Mouse (Mus musculus) heart, embryonic 10.5 days (tissue): ENCODE data around the gene Ccdc185. TPM values are rescaled to one million over a fixed set of nuclear protein-coding genes. Genes with fewer than 3 reads are reported as not detected.
A peak's percentile ranks its signal among the peaks of the same experiment; 100 is the strongest.

Source experiments
- DNase-seq: peaks from one replicate; pipeline ENCODE4 v3.0.0-alpha.2; 2017; ENCODE audit warnings: low spot score
- H3K27ac ChIP-seq: fragments of 300-500 bp; sonication (generic); 2 replicates; pipeline ENCODE4 v1.5.1; 2016; ENCODE audit warnings: mild to moderate bottlenecking
- H3K27me3 ChIP-seq: fragments of 300-500 bp; sonication (generic); 2 replicates; pipeline ENCODE4 v1.6.1; 2016; ENCODE audit warnings: mild to moderate bottlenecking; ENCODE audit not compliant: poor library complexity, insufficient read depth, severe bottlenecking
- H3K36me3 ChIP-seq: fragments of 300-500 bp; sonication (generic); 2 replicates; pipeline ENCODE4 v1.6.1; 2016; ENCODE audit warnings: mild to moderate bottlenecking, moderate library complexity
- H3K4me1 ChIP-seq: fragments of 300-500 bp; sonication (generic); 2 replicates; pipeline ENCODE4 v1.6.1; 2016; ENCODE audit warnings: mild to moderate bottlenecking
- H3K4me3 ChIP-seq: fragments of 300-500 bp; sonication (generic); 2 replicates; pipeline ENCODE4 v1.5.1; 2016; ENCODE audit warnings: mild to moderate bottlenecking, moderate library complexity
- H3K9me3 ChIP-seq: fragments of 300-500 bp; sonication (generic); 2 replicates; pipeline ENCODE4 v1.6.1; 2016; ENCODE audit warnings: mild to moderate bottlenecking, moderate library complexity
- WGBS: fragments of 180-500 bp; shearing (Covaris S2); methylation state at CpG from one replicate; pipeline ENCODE4 v1.1.7; 2016; 5-methylcytosine and 5-hydroxymethylcytosine counted together
- polyA plus RNA-seq: library from polyadenylated mRNA; unstranded; fragments of >200 nt; fragmentation: Nextera tagmentation; extraction: Ambion mirVana; gene quantifications from 2 replicates; pipeline ENCODE4 v1.2.1, GENCODE M21; 2016

Ccdc185 gene
- polyA plus RNA-seq, result 0.08 TPM in 1 of 2 replicates, not detected in the other

DNA sequence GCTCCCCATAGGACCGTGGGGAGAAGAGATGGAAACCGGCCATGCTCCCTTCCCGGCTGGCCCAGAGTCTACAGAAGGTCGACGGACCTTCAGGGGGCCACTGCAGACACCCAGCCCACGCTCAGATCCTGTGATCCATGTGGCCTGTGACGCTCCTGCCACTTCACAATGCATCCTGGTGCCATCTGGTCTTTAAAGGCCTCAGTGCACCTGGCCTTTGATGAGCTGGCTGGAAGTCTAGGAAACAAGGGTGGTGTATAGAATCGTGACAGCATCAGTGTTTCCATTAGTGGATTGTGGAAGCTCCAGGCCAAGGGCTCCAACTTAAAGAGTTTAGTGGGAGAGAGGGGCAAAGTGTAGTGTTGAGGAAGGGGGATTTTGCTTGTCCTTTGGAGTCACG, at the start of gene Ccdc185:
TSS of gene Ccdc185 (minus strand) at position 101 of the 400 bp plus-strand sequence.
- H3K4me1 ChIP-seq, result peaks cover 5% of the 10 kb centered on the region; the same call in 1 of the 2 replicates
- H3K27me3 ChIP-seq, result peaks cover 22% of the 10 kb centered on the region
- 86% methylated on average over 9 of the region's 9 CpGs for WGBS
- H3K27ac ChIP-seq, result no peak within 1 kb of the TSS
- no peaks in the 10 kb centered on the region for H3K9me3 ChIP-seq
- no peaks in the 10 kb centered on the region for H3K36me3 ChIP-seq
- H3K4me3 ChIP-seq, result no peak within 1 kb of the TSS
- no peak for DNase-seq

DNA sequence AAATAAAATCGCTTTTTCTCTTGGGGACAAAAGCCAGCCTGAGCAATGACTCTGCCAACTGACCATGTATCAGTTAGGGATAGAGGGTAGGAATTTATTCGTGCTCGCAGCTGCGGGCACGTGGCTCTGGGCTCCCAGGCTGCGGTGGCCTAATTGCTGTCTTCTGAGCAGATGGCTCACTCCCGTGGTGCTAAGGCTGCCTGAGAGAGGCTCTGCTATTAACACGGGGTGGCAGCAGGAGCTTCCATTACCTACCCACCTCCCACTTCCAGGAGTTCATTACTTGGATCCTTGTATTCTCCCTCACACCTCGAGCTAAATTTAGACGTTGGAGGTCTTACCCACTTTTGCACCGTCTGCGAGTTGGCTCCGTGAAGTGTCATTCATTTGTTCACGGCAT, 48.1 kb upstream of the Ccdc185 start:
- 60% methylated on average over 14 of the region's 14 CpGs for WGBS
- H3K4me3 ChIP-seq, result no peak overlapping the region
- DNase-seq, result no peak
- no peaks in the 10 kb centered on the region for H3K9me3 ChIP-seq
- no peaks in the 10 kb centered on the region for H3K36me3 ChIP-seq
- peaks cover 40% of the 10 kb centered on the region for H3K4me1 ChIP-seq
- H3K27me3 ChIP-seq, result 0 out of 2 replicates have a peak, but pooled peaks cover 5% of the 10 kb centered on the region
- H3K27ac ChIP-seq, result peak overlapping the region; percentile 62; the same call in 1 of the 2 replicates

DNA sequence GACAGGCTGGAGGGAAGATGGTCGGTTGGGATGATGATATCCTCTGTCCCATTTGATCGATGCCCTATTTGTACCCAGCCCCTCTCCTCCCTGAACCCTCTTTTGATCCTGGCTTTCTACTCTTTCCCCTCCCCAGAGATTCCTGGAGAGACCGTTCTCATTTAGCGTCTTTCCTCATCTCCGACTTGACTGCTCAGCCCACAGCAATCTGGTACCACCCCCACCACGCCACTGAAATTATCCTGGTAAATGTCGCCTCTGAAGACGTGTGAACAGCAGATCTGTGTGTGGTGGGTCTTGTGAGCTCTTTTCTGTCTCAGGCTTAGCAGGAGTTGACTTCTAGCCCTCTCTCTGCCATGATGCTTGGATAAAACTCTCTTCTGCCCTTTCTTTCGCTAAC, 45.6 kb upstream of the Ccdc185 start:
- WGBS, result 76% methylated on average over 9 of the region's 9 CpGs
- no peaks in the 10 kb centered on the region for H3K36me3 ChIP-seq
- no peak overlapping the region for H3K4me3 ChIP-seq
- H3K4me1 ChIP-seq, result peaks cover 48% of the 10 kb centered on the region
- H3K27me3 ChIP-seq, result no peaks in the 10 kb centered on the region
- peak; percentile 60 for DNase-seq
- no peak overlapping the region for H3K27ac ChIP-seq
- H3K9me3 ChIP-seq, result no peaks in the 10 kb centered on the region

DNA sequence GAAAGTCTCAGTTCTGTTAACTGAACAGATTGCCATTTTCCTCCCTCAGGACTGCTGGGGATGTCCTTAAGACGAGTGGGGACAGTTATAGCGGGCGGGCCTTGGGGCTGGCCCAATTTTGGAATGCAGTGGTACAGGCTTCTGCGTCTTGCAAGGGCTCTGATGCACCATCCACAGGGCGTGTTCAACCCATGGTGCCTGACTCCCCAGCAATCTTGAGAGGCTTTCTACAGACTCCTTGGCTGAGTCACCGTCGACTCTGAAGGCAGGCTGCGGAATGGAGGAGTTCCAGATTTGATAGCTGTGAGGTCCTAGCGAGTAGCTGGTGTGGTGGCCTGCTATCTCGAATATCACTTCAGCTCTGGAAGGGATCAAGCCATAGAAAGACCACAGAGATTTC, 45.2 kb upstream of the Ccdc185 start:
- no peaks in the 10 kb centered on the region for H3K27me3 ChIP-seq
- WGBS, result 82% methylated on average over 10 of the region's 10 CpGs
- no peaks in the 10 kb centered on the region for H3K9me3 ChIP-seq
- H3K4me3 ChIP-seq, result no peak overlapping the region
- no peak overlapping the region for H3K27ac ChIP-seq
- peaks cover 52% of the 10 kb centered on the region for H3K4me1 ChIP-seq
- no peaks in the 10 kb centered on the region for H3K36me3 ChIP-seq
- DNase-seq, result peak; percentile 63

DNA sequence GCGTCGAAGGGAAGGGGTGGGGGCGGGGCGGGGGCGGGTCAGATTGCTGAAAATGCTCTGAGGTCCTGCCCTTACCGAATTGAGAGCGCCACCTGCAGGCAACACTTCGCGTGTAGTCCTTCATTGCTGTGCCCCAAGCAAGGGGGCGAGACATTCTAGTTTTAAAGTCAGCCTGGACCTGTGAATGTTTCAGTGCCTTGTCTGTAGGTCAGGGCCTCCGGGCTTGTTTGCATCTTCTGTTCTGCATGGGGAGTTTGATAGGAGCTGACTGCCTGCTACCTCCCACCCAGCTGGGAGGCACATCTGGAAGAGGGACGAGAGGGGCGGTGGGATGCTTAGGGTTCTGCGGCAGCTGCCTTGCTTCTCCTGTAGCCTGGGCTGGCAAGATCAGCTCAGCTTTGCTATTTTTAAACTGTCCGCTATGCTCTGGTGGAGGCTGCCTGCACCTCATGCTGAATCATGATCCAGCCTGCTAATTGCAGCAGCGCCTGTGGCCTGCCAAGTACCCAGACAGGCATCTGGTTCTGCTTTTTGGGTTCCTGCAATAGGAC, 43.6 kb upstream of the Ccdc185 start:
- DNase-seq, result peak; percentile 86
- Histone ChIP-seq H3K9me3 (no peaks in the 10 kb centered on the region), H3K4me3 (peak overlapping the region; percentile 28; the same call in 1 of the 2 replicates), H3K4me1 (peaks cover 54% of the 10 kb centered on the region), H3K27ac (peak overlapping the region; percentile 47), H3K27me3 (no peaks in the 10 kb centered on the region), H3K36me3 (no peaks in the 10 kb centered on the region)
- 11% methylated on average over 16 of the region's 16 CpGs for WGBS

DNA sequence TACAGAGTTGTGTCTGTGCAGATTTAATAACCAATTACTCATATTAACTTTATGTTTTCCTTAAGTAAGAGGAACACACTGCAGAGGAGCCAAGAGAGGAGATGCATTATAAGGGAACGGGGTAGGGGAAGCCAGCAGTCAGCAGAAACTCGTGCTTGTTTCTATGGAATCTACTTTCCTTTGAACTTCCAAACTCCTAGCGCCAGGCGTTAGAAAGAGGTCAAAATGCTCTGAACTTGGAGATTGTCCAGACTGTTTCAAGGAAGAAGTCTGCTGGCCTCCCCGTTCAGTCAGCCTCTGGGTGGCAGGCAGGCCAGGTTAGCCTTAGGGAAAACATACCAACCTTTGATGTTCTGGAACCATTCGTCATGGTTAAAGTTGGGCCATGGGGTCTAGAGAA, 39.9 kb upstream of the Ccdc185 start:
- Histone ChIP-seq H3K27me3 (no peaks in the 10 kb centered on the region), H3K4me1 (peaks cover 36% of the 10 kb centered on the region), H3K4me3 (no peak overlapping the region), H3K27ac (no peak overlapping the region), H3K9me3 (no peaks in the 10 kb centered on the region), H3K36me3 (no peaks in the 10 kb centered on the region)
- 43% methylated on average over 6 of the region's 6 CpGs for WGBS
- DNase-seq, result no peak

DNA sequence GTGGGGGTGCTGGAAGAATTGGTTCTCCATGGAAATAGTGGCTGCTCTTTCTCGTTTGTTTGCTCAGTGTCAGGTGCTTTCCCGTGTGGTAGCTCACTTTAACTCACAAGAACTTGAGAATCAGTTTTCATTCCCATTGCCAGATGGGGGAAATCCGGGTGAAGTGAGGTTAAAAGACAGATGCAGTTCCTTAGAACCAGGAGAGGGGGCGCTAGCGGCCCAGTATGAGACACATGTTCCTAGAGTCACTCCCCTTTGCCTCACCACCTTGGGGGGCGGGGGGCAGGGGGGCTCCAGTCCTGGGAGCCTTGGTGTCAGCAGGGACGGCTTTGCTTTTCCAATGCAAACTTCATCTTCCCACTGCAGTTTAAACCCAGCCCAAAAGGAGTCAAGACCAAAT, 38.0 kb upstream of the Ccdc185 start:
- Histone ChIP-seq H3K27me3 (no peaks in the 10 kb centered on the region), H3K36me3 (no peaks in the 10 kb centered on the region), H3K4me3 (no peak overlapping the region), H3K4me1 (peaks cover 18% of the 10 kb centered on the region), H3K9me3 (no peaks in the 10 kb centered on the region), H3K27ac (no peak overlapping the region)
- DNase-seq, result no peak
- WGBS, result 50% methylated on average over 7 of the region's 7 CpGs

DNA sequence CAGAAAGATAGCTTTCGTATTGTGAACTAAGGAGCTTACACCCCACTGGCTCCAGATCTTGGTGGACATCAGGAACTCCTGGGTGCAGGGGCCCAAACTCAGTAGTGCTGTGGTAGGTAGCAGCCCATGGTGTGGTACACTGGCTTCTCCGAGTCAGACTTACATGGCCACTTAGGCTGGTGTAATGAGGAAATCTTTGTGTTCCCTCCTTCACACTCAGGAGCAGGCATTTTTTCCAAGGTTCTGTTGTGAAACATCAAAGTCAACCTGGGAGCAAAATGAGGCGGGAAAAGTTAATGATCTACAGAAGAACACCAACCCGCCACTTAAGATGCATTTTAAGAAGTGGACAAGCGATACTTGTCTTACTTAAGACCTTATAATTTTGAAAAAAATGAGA, 36.5 kb upstream of the Ccdc185 start:
- no peak overlapping the region for H3K4me3 ChIP-seq
- no peaks in the 10 kb centered on the region for H3K36me3 ChIP-seq
- H3K4me1 ChIP-seq, result peaks cover 15% of the 10 kb centered on the region
- H3K27ac ChIP-seq, result no peak overlapping the region
- H3K27me3 ChIP-seq, result no peaks in the 10 kb centered on the region
- 87% methylated on average over 5 of the region's 5 CpGs for WGBS
- no peak for DNase-seq
- no peaks in the 10 kb centered on the region for H3K9me3 ChIP-seq

DNA sequence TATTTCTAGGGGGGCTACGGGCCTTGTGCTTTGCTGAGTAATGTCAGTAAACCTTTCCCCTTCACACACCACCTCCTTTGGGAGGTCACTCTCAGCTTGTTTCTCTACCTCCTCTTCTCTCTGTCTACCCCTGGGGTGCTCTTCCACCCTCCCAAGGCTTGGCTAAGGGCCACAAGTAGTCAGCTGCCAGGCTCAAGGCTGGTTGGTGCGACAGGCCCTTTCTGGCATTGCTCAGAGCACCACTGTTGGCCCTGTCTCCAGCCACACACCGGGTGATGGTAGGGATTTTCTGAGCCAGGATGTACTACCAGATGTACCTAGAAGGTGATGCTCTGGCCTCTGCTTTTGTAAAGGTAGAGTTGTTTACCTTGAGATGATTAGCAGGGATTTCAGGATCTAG, 35.8 kb upstream of the Ccdc185 start:
- no peaks in the 10 kb centered on the region for H3K36me3 ChIP-seq
- peaks cover 14% of the 10 kb centered on the region for H3K4me1 ChIP-seq
- WGBS, result 81% methylated on average over 3 of the region's 3 CpGs
- no peak overlapping the region for H3K4me3 ChIP-seq
- no peaks in the 10 kb centered on the region for H3K9me3 ChIP-seq
- no peaks in the 10 kb centered on the region for H3K27me3 ChIP-seq
- DNase-seq, result no peak
- no peak overlapping the region for H3K27ac ChIP-seq

DNA sequence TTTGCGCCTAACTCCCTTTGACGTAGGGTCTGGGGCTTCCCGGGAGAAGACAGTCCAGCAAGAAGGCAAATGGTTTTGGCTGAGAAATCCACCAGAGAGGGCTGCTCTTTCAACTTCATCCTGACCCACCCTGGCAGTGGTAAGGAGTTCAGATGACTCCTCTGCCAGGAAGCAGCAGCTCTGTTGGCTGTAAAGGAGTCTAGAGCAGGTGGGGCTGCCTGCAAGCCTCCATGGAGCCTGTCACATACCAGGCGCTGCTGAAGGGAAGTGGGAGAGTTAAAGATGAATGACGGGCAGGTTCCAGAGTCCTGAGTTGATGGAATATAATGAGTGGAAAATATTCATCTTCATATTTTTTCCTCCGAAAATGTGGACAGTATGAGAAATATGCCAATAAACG, 34.8 kb upstream of the Ccdc185 start:
- no peak for DNase-seq
- H3K27me3 ChIP-seq, result no peaks in the 10 kb centered on the region
- no peaks in the 10 kb centered on the region for H3K36me3 ChIP-seq
- WGBS, result 83% methylated on average over 7 of the region's 7 CpGs
- H3K27ac ChIP-seq, result no peak overlapping the region
- no peaks in the 10 kb centered on the region for H3K9me3 ChIP-seq
- H3K4me3 ChIP-seq, result no peak overlapping the region
- peaks cover 16% of the 10 kb centered on the region for H3K4me1 ChIP-seq

DNA sequence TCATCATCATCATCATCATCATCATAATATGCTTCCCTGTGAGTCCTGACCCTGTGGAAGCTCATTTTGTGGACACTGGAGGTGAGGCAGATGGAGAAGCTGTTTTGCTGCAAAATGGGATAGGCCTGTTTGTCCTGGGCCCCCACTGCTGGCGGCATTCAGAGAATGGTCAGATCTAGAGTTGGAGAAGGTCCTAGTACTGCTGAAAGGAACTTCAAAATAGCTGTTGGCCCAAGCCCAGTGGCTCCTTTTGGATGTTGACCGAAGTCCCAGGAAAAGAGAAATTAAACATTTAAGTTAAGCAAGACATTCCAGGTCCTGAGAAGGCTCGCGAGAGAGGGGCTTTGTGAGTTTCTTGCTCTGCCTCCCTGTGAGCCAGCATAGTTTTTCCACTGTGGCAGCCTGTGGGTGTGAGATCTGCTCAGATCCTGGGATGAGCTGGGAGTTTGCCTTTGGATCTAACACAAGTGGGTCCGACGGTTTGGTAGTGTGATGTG, 30.1 kb upstream of the Ccdc185 start:
- 85% methylated on average over 6 of the region's 6 CpGs for WGBS
- Histone ChIP-seq H3K27me3 (no peaks in the 10 kb centered on the region), H3K4me1 (peaks cover 27% of the 10 kb centered on the region), H3K9me3 (no peaks in the 10 kb centered on the region), H3K36me3 (no peaks in the 10 kb centered on the region), H3K27ac (no peak overlapping the region), H3K4me3 (no peak overlapping the region)
- no peak for DNase-seq

DNA sequence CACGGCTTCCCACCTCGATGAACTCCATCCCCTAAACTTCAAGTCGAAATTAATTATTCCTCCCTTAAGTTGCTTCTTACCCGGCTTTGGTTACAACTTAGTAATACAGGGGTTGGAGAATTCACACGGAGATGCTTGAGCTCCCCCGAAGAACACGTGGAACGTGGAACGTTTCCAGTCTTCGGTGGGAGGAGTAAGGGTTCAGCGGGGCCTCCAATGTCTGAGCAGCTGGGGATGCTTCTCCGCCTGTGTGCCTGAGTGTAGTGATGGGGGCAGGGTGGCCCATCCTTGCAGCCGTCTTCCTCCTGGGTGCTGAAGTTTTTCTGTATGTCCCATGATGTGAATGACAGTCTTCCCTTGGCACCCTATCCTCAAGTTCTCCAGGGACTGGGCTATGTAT, 29.2 kb upstream of the Ccdc185 start:
- no peaks in the 10 kb centered on the region for H3K36me3 ChIP-seq
- no peak for DNase-seq
- H3K4me1 ChIP-seq, result peaks cover 27% of the 10 kb centered on the region
- no peaks in the 10 kb centered on the region for H3K27me3 ChIP-seq
- no peak overlapping the region for H3K4me3 ChIP-seq
- no peak overlapping the region for H3K27ac ChIP-seq
- H3K9me3 ChIP-seq, result no peaks in the 10 kb centered on the region
- WGBS, result 58% methylated on average over 13 of the region's 13 CpGs

DNA sequence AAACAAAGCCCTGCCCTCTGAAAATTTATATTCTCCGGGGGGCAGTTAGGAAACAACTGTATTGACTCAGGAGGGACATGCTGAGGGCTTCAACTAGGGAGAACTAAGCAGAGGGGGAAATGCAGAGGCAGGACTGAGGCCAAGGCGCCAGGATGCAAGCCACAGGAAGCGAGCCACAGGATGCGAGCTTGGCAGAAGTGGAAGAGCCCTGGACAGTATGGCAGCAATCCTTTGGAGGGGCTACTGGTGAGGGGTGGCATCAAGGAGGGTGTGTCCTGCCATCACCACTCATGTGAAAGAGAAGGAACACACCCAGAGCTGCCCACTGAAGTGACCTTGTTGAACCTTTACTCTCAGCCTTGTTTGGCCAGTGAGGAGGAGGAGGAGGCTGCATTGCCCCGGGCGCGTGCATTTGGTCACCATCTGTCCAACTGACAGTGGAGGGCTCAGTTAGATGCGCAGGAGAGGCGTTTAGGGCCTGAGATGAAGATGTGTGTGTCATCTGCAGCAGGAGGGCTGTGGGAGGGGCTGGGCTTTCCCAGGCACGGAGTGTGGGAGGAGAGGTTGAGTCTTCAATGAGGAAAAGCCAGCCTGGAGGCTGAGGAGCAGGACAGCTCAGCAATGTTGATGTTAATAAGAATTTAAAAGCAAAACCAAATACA, 27.9 kb upstream of the Ccdc185 start:
- no peaks in the 10 kb centered on the region for H3K27me3 ChIP-seq
- H3K36me3 ChIP-seq, result no peaks in the 10 kb centered on the region
- no peak overlapping the region for H3K27ac ChIP-seq
- 63% methylated on average over 10 of the region's 10 CpGs for WGBS
- H3K9me3 ChIP-seq, result no peaks in the 10 kb centered on the region
- H3K4me3 ChIP-seq, result no peak overlapping the region
- DNase-seq, result no peak
- H3K4me1 ChIP-seq, result peaks cover 27% of the 10 kb centered on the region
